Comparison of ENCODE assay signal across 8 mouse cellular contexts in the genomic region with DNA sequence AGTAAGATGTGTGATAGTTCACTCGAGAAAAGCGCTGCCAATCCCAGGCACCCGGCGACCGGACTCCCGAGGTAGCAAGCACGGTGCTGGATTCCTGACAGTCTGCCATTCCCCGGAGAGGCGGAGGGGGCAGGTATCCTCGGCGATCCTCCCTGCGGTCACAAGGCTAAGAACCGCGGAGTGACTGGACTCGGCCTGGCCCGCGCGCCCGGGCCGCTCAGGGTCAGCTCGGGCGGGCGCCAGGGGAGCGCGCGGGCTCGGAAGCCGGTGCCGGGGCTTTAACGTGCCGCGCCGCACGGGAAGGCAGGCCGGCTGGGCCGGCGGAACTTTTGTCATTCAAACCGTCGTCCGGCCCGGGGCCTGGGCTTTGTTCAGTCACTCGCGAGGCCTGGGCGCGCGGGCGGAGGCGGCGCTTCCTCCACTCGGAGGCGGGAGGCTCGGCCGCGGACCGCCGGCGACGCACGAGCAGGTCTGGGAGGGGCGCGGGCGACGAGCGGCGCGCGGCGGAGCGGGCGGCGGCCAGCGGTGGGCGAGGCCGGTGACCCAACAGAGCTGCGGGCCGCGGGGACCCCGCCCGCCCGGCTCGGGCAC. TPM values are rescaled to one million over a fixed set of nuclear protein-coding genes. Genes with fewer than 3 reads are reported as not detected.
DNase-seq lines count a peak whose midpoint lies in the region; ATAC-seq and TF ChIP-seq lines count a peak whose summit lies in the region.

A gene (plus strand): TSS at position 23 of the 591 bp plus-strand sequence.

- peak within 1 kb of the TSS; percentile 95 for H3K4me3 ChIP-seq in gastrocnemius, adult 2 months
- peak within 1 kb of the TSS; percentile 97 for H3K4me3 ChIP-seq in hindbrain, embryonic 16.5 days (ENCODE audit: low read length)
- H3K4me3 ChIP-seq in megakaryocyte, embryonic 14.5 days (replicated peaks) = peak within 1 kb of the TSS; percentile 96

- TF ChIP-seq CTCF in gastrocnemius, adult 2 months (IDR thresholded peaks at IDR 0.05) = peak; percentile 49

- no peaks in the 10 kb centered on the region for H3K36me3 ChIP-seq in hindbrain, embryonic 16.5 days (ENCODE audit: control insufficient read depth, insufficient read depth, low read length)
- peaks cover 23% of the 10 kb centered on the region for H3K36me3 ChIP-seq in megakaryocyte, embryonic 14.5 days (replicated peaks; ENCODE audit: low read length)

- H3K9me3 ChIP-seq in hindbrain, embryonic 16.5 days (ENCODE audit: control insufficient read depth, low read length) = no peaks in the 10 kb centered on the region
- no peaks in the 10 kb centered on the region for H3K9me3 ChIP-seq in megakaryocyte, embryonic 14.5 days

- H3K27me3 ChIP-seq in hindbrain, embryonic 16.5 days (replicated peaks; ENCODE audit: control insufficient read depth, insufficient read depth, low read length) = no peaks in the 10 kb centered on the region
- H3K27me3 ChIP-seq in megakaryocyte, embryonic 14.5 days (replicated peaks) = no peaks in the 10 kb centered on the region

- peak; percentile 88 for ATAC-seq in hindbrain, embryonic 16.5 days

- H3K4me2 ChIP-seq in hindbrain, embryonic 16.5 days (ENCODE audit: low read length) = peak within 1 kb of the TSS; percentile 71

- peak; percentile 35 for DNase-seq in T-cell, adult 2 months (ENCODE audit: low spot score)
- peak; percentile 60 to 84 for DNase-seq in cerebellum, postnatal 4 days (ENCODE audit: low spot score in 2 of 2)
- peak; percentile 92 for DNase-seq in gastrocnemius, adult 2 months
- DNase-seq in left cerebral cortex, adult 8-10 months (ENCODE audit: low spot score in 2 of 2) = peak; percentile 63 to 66
- DNase-seq in right cerebral cortex, postnatal 10 days (ENCODE audit: low spot score in 2 of 2) = peak; percentile 87
- DNase-seq in urinary bladder, postnatal 25 days (ENCODE audit: low spot score) = peak; percentile 76

- H3K27ac ChIP-seq in gastrocnemius, adult 2 months = peak within 1 kb of the TSS; percentile 99
- peak within 1 kb of the TSS; percentile 99 for H3K27ac ChIP-seq in hindbrain, embryonic 16.5 days (ENCODE audit: low read depth, low read length)

- H3K9ac ChIP-seq in hindbrain, embryonic 16.5 days (ENCODE audit: low read depth, low read length) = peak within 1 kb of the TSS; percentile 100

- intact Hi-C loops in gastrocnemius, adult 2 months (cut with DNase I) = no loop called here

- under 1% methylated on average over 60 of the region's 81 CpGs for WGBS in hindbrain, embryonic 16.5 days

- H3K4me1 ChIP-seq in hindbrain, embryonic 16.5 days (ENCODE audit: control insufficient read depth, insufficient read depth, low read depth, low read length) = peaks cover 12% of the 10 kb centered on the region
- H3K4me1 ChIP-seq in megakaryocyte, embryonic 14.5 days = peaks cover 51% of the 10 kb centered on the region

RNA-seq across cellular contexts. Expression of the gene that starts here (rescaled TPM):
- total RNA-seq in gastrocnemius, adult 2 months (2021) = 10 to 100 TPM; 24.8 to 30.3 TPM
- polyA plus RNA-seq in hindbrain, embryonic 16.5 days (2015; fragmentation: Nextera tagmentation; extraction: Ambion mirVana) = 37.1 and 41.3 TPM in 2 replicates
- 10 to 100 TPM; 42.5 to 59.2 (median 48.4) TPM for total RNA-seq in left cerebral cortex, adult 8-10 months (2022)
- 3.2 and 5.2 TPM in 2 replicates for polyA plus RNA-seq in megakaryocyte, embryonic 14.5 days (2012; ENCODE audit: insufficient read depth, low replicate concordance)

Comparison
In these comparisons a context has a peak if more than half of its experiments do, and no peak if none do; other contexts are left out.
1. Peak in every context shown above with its lines: DNase-seq, ATAC-seq, H3K4me3 ChIP-seq and H3K27ac ChIP-seq.
2. DNase-seq: peak in every context shown above with its lines; median percentile 92 in gastrocnemius, adult 2 months; 87 in right cerebral cortex, postnatal 10 days; 76 in urinary bladder, postnatal 25 days; 72 in cerebellum, postnatal 4 days; 64 in left cerebral cortex, adult 8-10 months; 35 in T-cell, adult 2 months.